Mouse (Mus musculus) heart, adult 2 months (tissue): ENCODE measurements around the gene A730061H03Rik. TPM values are rescaled to one million over a fixed set of nuclear protein-coding genes. Genes with fewer than 3 reads are reported as not detected.
A peak's percentile ranks its signal among the peaks of the same experiment; 100 is the strongest.

Experiments used
- DNase-seq, 2 experiments: peaks; one replicate each; pipeline ENCODE4 v3.0.0; 2021
- H3K27ac ChIP-seq: fragments of 200-600 bp; 2 replicates; pipeline ENCODE4 v1.8.1; 2022
- H3K27me3 ChIP-seq: fragments of 200-500 bp; 2 replicates; pipeline ENCODE4 v1.6.1; 2012; ENCODE audit warnings: mild to moderate bottlenecking, low read length, inconsistent platforms, mixed read lengths; ENCODE audit not compliant: control insufficient read depth, insufficient read depth
- H3K36me3 ChIP-seq: fragments of 200-500 bp; 2 replicates; pipeline ENCODE4 v1.6.1; 2012; ENCODE audit warnings: low read length, inconsistent platforms; ENCODE audit not compliant: control insufficient read depth, insufficient read depth
- H3K4me1 ChIP-seq: fragments of 200-500 bp; 2 replicates; pipeline ENCODE4 v1.6.1; 2011; ENCODE audit warnings: low read length; ENCODE audit not compliant: control insufficient read depth, insufficient read depth
- H3K4me3 ChIP-seq: fragments of 200-600 bp; 2 replicates; pipeline ENCODE4 v1.8.1; 2022
- H3K79me2 ChIP-seq: fragments of 200-500 bp; replicated peaks from 2 replicates; pipeline ENCODE4 v1.6.1; 2012; ENCODE audit warnings: mild to moderate bottlenecking, inconsistent platforms, low read length, moderate library complexity, mixed read lengths; ENCODE audit not compliant: control insufficient read depth, insufficient read depth
- H3K9ac ChIP-seq: fragments of 200-500 bp; 2 replicates; pipeline ENCODE4 v1.6.1; 2012; ENCODE audit warnings: low read depth, mild to moderate bottlenecking, control low read depth, inconsistent platforms, low read length, mixed read lengths
- CTCF ChIP-seq: fragments of 200-600 bp; IDR thresholded peaks from 2 replicates; pipeline ENCODE4 v1.8.1; 2022; ENCODE audit warnings: antibody characterized with exemption, mild to moderate bottlenecking, moderate library complexity
- EP300 ChIP-seq: fragments of 200-500 bp; IDR thresholded peaks from 2 replicates; pipeline ENCODE4 v1.6.1; 2011; ENCODE audit warnings: low read depth, low read length, control low read depth; ENCODE audit not compliant: insufficient read depth
- POLR2A ChIP-seq: fragments of 200-500 bp; IDR thresholded peaks from 2 replicates; pipeline ENCODE4 v1.6.1; 2011; ENCODE audit warnings: mild to moderate bottlenecking, low read depth, low read length, control low read depth; ENCODE audit not compliant: insufficient read depth
- WGBS: fragments of 180-500 bp; shearing (Covaris S2); methylation state at CpG from one replicate; pipeline ENCODE4 v1.1.7; 2018; 5-methylcytosine and 5-hydroxymethylcytosine counted together
- intact Hi-C: fragments of 180-260 bp; cut with DNase I; formaldehyde crosslinking; loops from one replicate; pipeline ENCODE4 v1.15.1; 2025
- polyA plus RNA-seq: library from polyadenylated mRNA; depleted of rRNA; stranded (reverse); fragments of >200 nt; gene quantifications from 2 replicates; pipeline ENCODE4 v1.2.3, GENCODE M21; 2012
- total RNA-seq, 2 experiments: library from RNA; stranded (reverse); gene quantifications; 2 replicates each; pipeline ENCODE4 v1.2.3; 2021

Gene A730061H03Rik
- total and polyA plus RNA-seq, 3 experiments = 0.74 TPM; not detected in 2

DNA sequence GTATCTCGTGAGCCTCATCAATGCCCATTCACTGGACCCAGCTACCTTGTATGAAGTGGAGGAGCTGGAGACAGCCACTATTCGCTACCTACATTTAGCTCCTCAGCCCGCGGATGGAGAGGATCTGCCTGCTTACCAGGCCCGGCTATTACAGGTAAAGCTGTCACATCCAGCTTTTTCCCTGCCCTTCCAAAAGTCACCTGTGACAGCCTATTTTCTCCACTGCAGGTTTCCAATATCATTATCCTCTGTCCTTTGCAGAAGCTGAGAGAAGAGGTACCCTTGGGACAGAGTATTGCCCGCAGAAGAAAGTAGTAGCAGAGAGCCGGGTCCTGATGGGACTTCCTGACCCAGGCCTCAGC lies 43.0 kb upstream of the A730061H03Rik start, which contains the start of gene Irf9:
Gene Irf9 (plus strand): TSS at position 301 of the 362 bp plus-strand sequence.
- H3K9ac ChIP-seq = peak within 1 kb of the TSS; percentile 76
- TF ChIP-seq POLR2A (no peak), EP300 (no peak), CTCF (no peak)
- peaks cover 10% of the 10 kb centered on the region for H3K36me3 ChIP-seq
- no peaks in the 10 kb centered on the region for H3K27me3 ChIP-seq
- intact Hi-C loops = loop anchor here (2.0 to 5.0 kb wide), 2 partner anchors 42 to 106 kb away; partner anchors contain the start of genes A730061H03Rik and Dcaf11
- peak within 1 kb of the TSS; percentile 97 for H3K27ac ChIP-seq
- WGBS = 67% methylated on average over 7 of the region's 7 CpGs
- H3K79me2 ChIP-seq = no peaks in the 10 kb centered on the region
- peak within 1 kb of the TSS; percentile 71 for H3K4me3 ChIP-seq
- peaks cover 12% of the 10 kb centered on the region for H3K4me1 ChIP-seq
- DNase-seq = no peak

DNA sequence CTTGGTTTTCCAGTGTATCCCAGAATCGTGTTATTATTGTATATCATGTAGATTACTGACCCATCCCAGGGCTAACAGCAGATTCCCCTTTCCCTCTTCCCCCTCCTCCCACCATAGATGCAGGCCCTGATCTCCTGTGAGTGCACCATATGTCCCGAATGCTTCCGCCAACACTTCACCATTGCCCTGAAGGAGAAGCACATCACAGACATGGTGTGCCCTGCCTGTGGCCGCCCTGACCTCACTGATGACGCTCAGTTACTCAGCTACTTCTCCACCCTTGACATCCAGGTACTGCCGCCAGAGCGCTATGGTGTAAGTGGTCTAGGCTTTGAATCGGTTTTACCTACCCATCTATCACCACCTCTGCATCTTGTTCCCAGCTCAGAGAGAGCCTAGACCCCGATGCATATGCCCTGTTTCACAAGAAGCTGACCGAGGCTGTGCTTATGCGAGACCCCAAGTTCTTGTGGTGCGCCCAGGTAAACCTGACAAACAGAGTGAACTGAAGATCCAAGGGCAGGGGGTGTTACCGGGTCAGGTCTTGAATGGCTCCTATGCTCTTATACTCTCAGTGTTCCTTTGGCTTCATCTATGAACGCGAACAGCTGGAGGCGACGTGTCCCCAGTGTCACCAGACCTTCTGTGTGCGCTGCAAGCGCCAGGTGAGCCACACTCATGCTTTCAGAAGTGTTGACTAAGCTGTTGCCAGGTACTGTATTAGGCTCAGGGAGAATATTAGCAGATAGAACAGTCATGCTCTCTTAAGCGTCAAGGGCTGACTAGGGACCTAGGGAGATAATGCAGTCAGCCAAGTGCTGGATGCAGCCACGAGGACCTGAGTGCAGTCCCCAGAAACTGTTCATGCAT lies 38.5 kb upstream of the A730061H03Rik start:
- peaks cover 5% of the 10 kb centered on the region for H3K4me1 ChIP-seq
- intact Hi-C loops = no loop called here
- H3K36me3 ChIP-seq = no peaks in the 10 kb centered on the region
- TF ChIP-seq POLR2A = no peak
- no peak for TF ChIP-seq EP300
- TF ChIP-seq CTCF = no peak
- no peak overlapping the region for H3K4me3 ChIP-seq
- H3K9ac ChIP-seq = no peak overlapping the region
- peaks cover 2% of the 10 kb centered on the region; the same call in 1 of the 2 replicates for H3K79me2 ChIP-seq
- no peaks in the 10 kb centered on the region for H3K27me3 ChIP-seq
- no peak for DNase-seq
- no peak overlapping the region for H3K27ac ChIP-seq
- WGBS = 96% methylated on average over 21 of the region's 21 CpGs

DNA sequence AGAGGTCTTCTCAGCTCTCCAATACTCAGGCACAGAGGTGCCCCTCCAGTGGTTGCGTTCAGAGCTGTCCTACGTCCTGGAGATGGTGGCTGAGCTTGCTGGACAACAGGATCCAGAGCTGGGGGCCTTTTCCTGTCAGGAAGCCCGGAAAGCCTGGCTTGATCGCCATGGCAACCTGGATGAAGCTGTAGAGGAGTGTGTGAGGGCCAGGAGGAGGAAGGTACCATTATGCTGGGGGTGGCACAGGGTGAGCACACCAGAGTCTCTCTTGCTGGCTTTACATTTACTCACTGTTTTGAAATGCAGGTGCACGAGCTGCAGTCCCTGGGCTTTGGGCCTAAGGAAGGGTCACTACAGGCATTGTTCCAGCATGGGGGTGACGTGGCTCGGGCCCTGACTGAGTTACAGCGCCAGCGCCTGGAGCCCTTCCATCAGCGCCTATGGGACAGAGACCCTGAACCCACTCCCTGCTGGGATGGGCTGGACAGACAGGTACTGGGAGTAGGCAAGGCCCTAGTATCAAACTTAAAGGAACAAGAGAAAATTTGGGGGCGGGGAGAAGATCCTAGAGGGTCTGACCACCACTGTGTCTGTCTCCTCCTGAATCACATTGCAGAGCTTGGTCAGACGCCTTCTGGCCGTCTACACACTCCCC lies 36.0 kb upstream of the A730061H03Rik start:
- no peak for DNase-seq
- H3K27ac ChIP-seq = no peak overlapping the region
- H3K27me3 ChIP-seq = no peaks in the 10 kb centered on the region
- no peaks in the 10 kb centered on the region; the same call in 1 of the 2 replicates for H3K36me3 ChIP-seq
- intact Hi-C loops = no loop called here
- H3K79me2 ChIP-seq = peaks cover 3% of the 10 kb centered on the region; the same call in 1 of the 2 replicates
- H3K4me1 ChIP-seq = peaks cover 7% of the 10 kb centered on the region
- TF ChIP-seq POLR2A = no peak
- no peak for TF ChIP-seq CTCF
- no peak for TF ChIP-seq EP300
- no peak overlapping the region for H3K9ac ChIP-seq
- H3K4me3 ChIP-seq = no peak overlapping the region
- 70% methylated on average over 13 of the region's 13 CpGs for WGBS

DNA sequence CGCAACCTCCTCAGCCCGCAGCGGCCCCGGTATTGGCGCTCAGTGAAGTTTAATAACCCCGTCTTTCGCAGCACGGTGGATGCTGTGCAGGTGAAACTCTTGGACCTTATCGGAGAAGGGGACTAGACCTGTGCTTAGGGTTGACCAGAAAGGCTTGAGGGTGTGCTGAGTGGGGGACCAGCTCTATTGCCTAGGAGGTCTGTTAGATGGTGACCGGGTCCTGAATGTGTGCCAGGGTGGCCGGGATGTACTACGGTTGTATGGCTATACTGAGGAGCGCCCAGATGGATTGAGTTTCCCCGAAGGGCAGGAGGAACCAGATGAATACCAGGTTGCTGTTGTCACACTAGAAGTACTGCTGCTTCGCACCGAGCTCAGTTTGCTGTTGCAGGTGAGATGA lies 32.0 kb upstream of the A730061H03Rik start:
- Histone ChIP-seq H3K79me2 (peaks cover 3% of the 10 kb centered on the region; the same call in 1 of the 2 replicates), H3K36me3 (peaks cover 4% of the 10 kb centered on the region; the same call in 1 of the 2 replicates), H3K27ac (peak overlapping the region; percentile 97), H3K4me1 (peaks cover 7% of the 10 kb centered on the region), H3K27me3 (no peaks in the 10 kb centered on the region), H3K9ac (peak overlapping the region; percentile 98), H3K4me3 (peak overlapping the region; percentile 72)
- WGBS = 2% methylated on average over 16 of the region's 16 CpGs
- no peak for DNase-seq
- intact Hi-C loops = no loop called here
- TF ChIP-seq POLR2A (no peak), EP300 (no peak), CTCF (no peak)

DNA sequence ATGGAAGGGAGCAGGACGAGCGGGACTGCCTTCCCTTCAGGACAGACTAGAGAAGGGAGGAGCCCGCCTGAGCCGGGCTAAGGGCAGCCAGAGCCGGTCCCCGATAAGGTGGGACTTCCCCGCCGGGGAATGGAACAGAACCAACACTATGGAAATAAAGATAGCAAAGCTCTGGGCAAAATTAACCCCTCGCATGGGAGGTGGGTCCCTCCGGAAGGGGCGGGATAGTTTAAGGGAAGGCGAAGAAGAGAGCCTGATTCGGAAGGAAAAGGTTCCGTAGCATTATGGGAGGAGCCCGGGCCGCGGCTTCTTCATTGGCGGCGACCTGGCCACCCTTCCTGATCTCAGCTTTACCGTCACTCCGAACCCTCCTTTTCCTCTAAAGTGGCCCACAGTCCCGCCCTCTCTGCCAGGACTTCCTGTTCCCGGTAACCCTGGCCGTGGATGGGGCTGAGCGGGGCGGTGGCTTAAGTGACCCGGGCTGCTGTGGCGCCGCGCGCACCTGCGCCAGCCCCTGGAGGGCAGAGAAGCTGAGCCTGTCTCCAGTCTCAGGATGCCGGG lies 31.2 kb upstream of the A730061H03Rik start, which contains the start of gene Rnf31:
Gene Rnf31 (plus strand): TSS at position 378 of the 561 bp plus-strand sequence.
- peaks cover 4% of the 10 kb centered on the region; the same call in 1 of the 2 replicates for H3K36me3 ChIP-seq
- peak within 1 kb of the TSS; percentile 97 for H3K27ac ChIP-seq
- peak within 1 kb of the TSS; percentile 81 for H3K4me3 ChIP-seq
- WGBS = under 1% methylated on average over 33 of the region's 33 CpGs
- H3K4me1 ChIP-seq = peaks cover 7% of the 10 kb centered on the region
- peak within 1 kb of the TSS; percentile 98 for H3K9ac ChIP-seq
- intact Hi-C loops = loop anchor here (2.0 kb wide), 1 partner anchor 13 kb away; no protein-coding TSS in a partner anchor
- DNase-seq = peak; percentile 91 to 97
- no peaks in the 10 kb centered on the region for H3K27me3 ChIP-seq
- TF ChIP-seq CTCF (no peak), POLR2A (peak; percentile 69; the same call in 1 of the 2 replicates), EP300 (0 out of 2 replicates have a peak, but pooled peaks have one; percentile 51)
- H3K79me2 ChIP-seq = peaks cover 3% of the 10 kb centered on the region; the same call in 1 of the 2 replicates
